Mouse (Mus musculus): Measurements from ENCODE around the gene Plxnb3.

GRCm38 (mm10) chrX:73815072-73815471 is 58.2 kb downstream of the Plxnb3 start:
- no peak for TF ChIP-seq CTCF (IDR thresholded peaks at IDR 0.05; ENCODE audit: low read depth)
- no peak for TF ChIP-seq EP300 (IDR thresholded peaks at IDR 0.05; ENCODE audit: low read depth)
